In genomic region chr2:72535889-72536288, GRCm38 (mm10) we compare ENCODE assay signal across 23 mouse cellular contexts. TPM values are rescaled to one million over a fixed set of nuclear protein-coding genes. Genes with fewer than 3 reads are reported as not detected.
DNase-seq lines count a peak whose midpoint lies in the region; ATAC-seq lines count a peak whose summit lies in the region.
"Had no signal": no experiment of that assay in that cellular context is flagged by ENCODE, and none has a peak within 500 bp of the region (broad histone marks: within the 10 kb centered on the region; RNA-seq: fewer than 3 reads in every experiment).

No protein-coding gene starts in this region.

- H3K9ac ChIP-seq in kidney, embryonic 15.5 days, result no peak overlapping the region
- no peak overlapping the region for H3K9ac ChIP-seq in liver, embryonic 12.5 days
- H3K9ac ChIP-seq: embryonic facial prominence, embryonic 12.5 days; embryonic facial prominence, embryonic 15.5 days; forebrain, postnatal 0 days; hindbrain, embryonic 12.5 days; hindbrain, embryonic 15.5 days had no signal

- H3K4me1 ChIP-seq in kidney, embryonic 15.5 days, result no peaks in the 10 kb centered on the region
- H3K4me1 ChIP-seq in liver, embryonic 12.5 days, result no peaks in the 10 kb centered on the region
- H3K4me1 ChIP-seq: embryonic facial prominence, embryonic 12.5 days; embryonic facial prominence, embryonic 15.5 days; hindbrain, embryonic 12.5 days; hindbrain, embryonic 15.5 days had no signal

- 50% methylated on average over 1 of the region's 1 CpGs for WGBS in kidney, embryonic 15.5 days
- WGBS in liver, embryonic 12.5 days (ENCODE audit: insufficient replicate concordance), result 20% methylated on average over 1 of the region's 1 CpGs

- H3K36me3 ChIP-seq in kidney, embryonic 15.5 days, result no peaks in the 10 kb centered on the region
- H3K36me3 ChIP-seq in liver, embryonic 12.5 days, result no peaks in the 10 kb centered on the region
- H3K36me3 ChIP-seq: embryonic facial prominence, embryonic 12.5 days; embryonic facial prominence, embryonic 15.5 days; hindbrain, embryonic 12.5 days; hindbrain, embryonic 15.5 days had no signal

- no peak overlapping the region for H3K4me3 ChIP-seq in kidney, embryonic 15.5 days (replicated peaks)
- no peak overlapping the region for H3K4me3 ChIP-seq in liver, embryonic 12.5 days
- H3K4me3 ChIP-seq: embryonic facial prominence, embryonic 12.5 days; embryonic facial prominence, embryonic 15.5 days; gastrocnemius, adult 2 months; hindbrain, embryonic 12.5 days; hindbrain, embryonic 15.5 days had no signal

- no peaks in the 10 kb centered on the region for H3K27me3 ChIP-seq in kidney, embryonic 15.5 days
- H3K27me3 ChIP-seq in liver, embryonic 12.5 days (replicated peaks), result peaks cover 6% of the 10 kb centered on the region; the same call in 1 of the 2 replicates
- H3K27me3 ChIP-seq: embryonic facial prominence, embryonic 12.5 days; embryonic facial prominence, embryonic 15.5 days; hindbrain, embryonic 15.5 days had no signal

- no peaks in the 10 kb centered on the region for H3K9me3 ChIP-seq in kidney, embryonic 15.5 days (replicated peaks)
- H3K9me3 ChIP-seq in liver, embryonic 12.5 days (replicated peaks), result no peaks in the 10 kb centered on the region
- H3K9me3 ChIP-seq: embryonic facial prominence, embryonic 12.5 days; embryonic facial prominence, embryonic 15.5 days; hindbrain, embryonic 12.5 days; hindbrain, embryonic 15.5 days had no signal

- no peak overlapping the region for H3K27ac ChIP-seq in kidney, embryonic 15.5 days
- H3K27ac ChIP-seq in liver, embryonic 12.5 days, result no peak overlapping the region
- H3K27ac ChIP-seq: embryonic facial prominence, embryonic 12.5 days; embryonic facial prominence, embryonic 15.5 days; gastrocnemius, adult 2 months; hindbrain, embryonic 12.5 days; hindbrain, embryonic 15.5 days had no signal

- peak; percentile 13 to 22 for DNase-seq in kidney, postnatal 36 days
- DNase-seq in CD4-positive helper T cell, adult 2 months (ENCODE audit: low read depth, low spot score), result peak; percentile 8
- DNase-seq in left cerebral cortex, postnatal 36 days (ENCODE audit: low spot score in 2 of 2), result no peak
- DNase-seq: adrenal gland, adult 8-10 months; adrenal gland, postnatal 36 days; B cell, adult 2 months; cerebellum, adult 18-20 months; cerebellum, adult 9-10 months; cerebellum, postnatal 25 days; forebrain, postnatal 0 days; gastrocnemius, adult 2 months; gastrocnemius, postnatal 14 days had no signal

- ATAC-seq in kidney, embryonic 15.5 days (replicated peaks; ENCODE audit: low FRiP score), result no peak
- ATAC-seq in megakaryocyte, adult 5-6 weeks (ENCODE audit: poor library complexity, severe bottlenecking), result peak; percentile 35; the same call in 1 of the 2 replicates
- ATAC-seq in liver, embryonic 12.5 days, result no peak
- ATAC-seq: activated CD4-positive, CD25-positive, alpha-beta regulatory T cell, adult 4 months; CD4-positive, CD25-positive, alpha-beta regulatory T cell, adult 4 months; forebrain, embryonic 14.5 days; forebrain, postnatal 0 days had no signal

- no peak overlapping the region for H3K4me2 ChIP-seq in kidney, embryonic 15.5 days
- no peak overlapping the region for H3K4me2 ChIP-seq in liver, embryonic 12.5 days
- H3K4me2 ChIP-seq: embryonic facial prominence, embryonic 12.5 days; embryonic facial prominence, embryonic 15.5 days; heart, embryonic 11.5 days; hindbrain, embryonic 12.5 days; hindbrain, embryonic 15.5 days had no signal

- intact Hi-C loops in left cerebral cortex, postnatal 36 days (cut with DNase I), result no loop called here

RNA-seq across cellular contexts. Expression of gene Cdca7, which starts 59.9 kb away (rescaled TPM):
- polyA plus RNA-seq in kidney, embryonic 15.5 days (2015; fragmentation: Nextera tagmentation; extraction: Ambion mirVana), result 158 and 167 TPM in 2 replicates
- 52.0 and 52.5 TPM in 2 replicates for total RNA-seq in megakaryocyte, adult 5-6 weeks (2015)
- 75.3 and 75.8 TPM in 2 replicates for total RNA-seq in megakaryocyte, adult 5-6 weeks (2017)
- 1 to 10 TPM; 5.1 TPM for total RNA-seq in left cerebral cortex, postnatal 36 days (2021)
- 96.3 and 100 TPM in 2 replicates for polyA plus RNA-seq in liver, embryonic 12.5 days (2016; fragmentation: Nextera tagmentation; extraction: Ambion mirVana)

Comparison
In these comparisons a context has a peak if more than half of its experiments do, and no peak if none do; other contexts are left out.
1. DNase-seq: peak in kidney, postnatal 36 days (2 of 2) and CD4-positive helper T cell, adult 2 months (single experiment); none in left cerebral cortex, postnatal 36 days (0 of 2).
2. RNA of gene Cdca7, which starts 59.9 kb away (total RNA-seq): 52.0 to 75.8 TPM in megakaryocyte, adult 5-6 weeks; 5.1 TPM in left cerebral cortex, postnatal 36 days; every median in the first group is over 4 times any median in the second.